Mouse (Mus musculus): ENCODE results near the gene Wipi1. TPM values are rescaled to one million over a fixed set of nuclear protein-coding genes. Genes with fewer than 3 reads are reported as not detected.

The Wipi1 gene
- polyA plus RNA-seq, 1 experiment from 2014 or later, result 35.5 TPM

- H3K27me3 ChIP-seq, result no peaks in the 10 kb centered on the region
- peaks cover 35% of the 10 kb centered on the region for H3K4me1 ChIP-seq
- 0 out of 2 replicates have a peak overlapping the region, but pooled peaks have one; percentile 84 for H3K27ac ChIP-seq
- no peaks in the 10 kb centered on the region for H3K9me3 ChIP-seq (replicated peaks)
- no peaks in the 10 kb centered on the region for H3K36me3 ChIP-seq
- H3K4me2 ChIP-seq, result no peak overlapping the region; the same call in 1 of the 2 replicates
- no peak overlapping the region for H3K9ac ChIP-seq
- ATAC-seq (replicated peaks; ENCODE audit: low FRiP score), result 0 out of 2 replicates have a peak, but pooled peaks have one; percentile 12
- no peak overlapping the region for H3K4me3 ChIP-seq (replicated peaks)
- 39% methylated on average over 16 of the region's 16 CpGs for WGBS
These were observed 65.3 kb downstream of the Wipi1 start for GRCm38 (mm10) chr11:109546305-109547001.

- Histone ChIP-seq H3K4me2 (peak overlapping the region; percentile 40; the same call in 1 of the 2 replicates), H3K9me3 (replicated peaks) (no peaks in the 10 kb centered on the region), H3K9ac (no peak overlapping the region), H3K27me3 (no peaks in the 10 kb centered on the region), H3K4me1 (peaks cover 35% of the 10 kb centered on the region), H3K4me3 (replicated peaks) (no peak overlapping the region), H3K27ac (peak overlapping the region; percentile 84), H3K36me3 (no peaks in the 10 kb centered on the region)
- WGBS, result 21% methylated on average over 12 of the region's 12 CpGs
- ATAC-seq (replicated peaks; ENCODE audit: low FRiP score), result peak; percentile 77
These were observed 66.0 kb downstream of the Wipi1 start for GRCm38 (mm10) chr11:109545700-109546143.

GRCm38 (mm10) chr11:109545265-109545664 lies 66.5 kb downstream of the Wipi1 start:
- Histone ChIP-seq H3K9me3 (replicated peaks) (no peaks in the 10 kb centered on the region), H3K4me2 (peak overlapping the region; percentile 40; the same call in 1 of the 2 replicates), H3K9ac (no peak overlapping the region), H3K4me1 (peaks cover 35% of the 10 kb centered on the region), H3K4me3 (replicated peaks) (no peak overlapping the region), H3K36me3 (no peaks in the 10 kb centered on the region), H3K27ac (peak overlapping the region; percentile 84), H3K27me3 (no peaks in the 10 kb centered on the region)
- ATAC-seq (replicated peaks; ENCODE audit: low FRiP score), result peak; percentile 59
- 31% methylated on average over 7 of the region's 7 CpGs for WGBS

GRCm38 (mm10) chr11:109544432-109544831 lies 67.3 kb downstream of the Wipi1 start:
- H3K4me2 ChIP-seq, result no peak overlapping the region
- no peak overlapping the region for H3K9ac ChIP-seq
- no peaks in the 10 kb centered on the region for H3K36me3 ChIP-seq
- no peak for ATAC-seq (replicated peaks; ENCODE audit: low FRiP score)
- H3K4me1 ChIP-seq, result peaks cover 36% of the 10 kb centered on the region
- H3K27me3 ChIP-seq, result no peaks in the 10 kb centered on the region
- H3K27ac ChIP-seq, result 0 out of 2 replicates have a peak overlapping the region, but pooled peaks have one; percentile 13
- H3K4me3 ChIP-seq (replicated peaks), result no peak overlapping the region
- H3K9me3 ChIP-seq (replicated peaks), result no peaks in the 10 kb centered on the region
- 35% methylated on average over 7 of the region's 7 CpGs for whole genome bisulfite sequencing

GRCm38 (mm10) chr11:109543466-109543865 lies 68.3 kb downstream of the Wipi1 start:
- 62% methylated on average over 9 of the region's 9 CpGs for WGBS
- H3K27me3 ChIP-seq, result no peaks in the 10 kb centered on the region
- H3K36me3 ChIP-seq, result no peaks in the 10 kb centered on the region
- peaks cover 45% of the 10 kb centered on the region for H3K4me1 ChIP-seq
- H3K4me2 ChIP-seq, result no peak overlapping the region
- H3K9me3 ChIP-seq (replicated peaks), result no peaks in the 10 kb centered on the region
- no peak overlapping the region for H3K9ac ChIP-seq
- H3K4me3 ChIP-seq (replicated peaks), result no peak overlapping the region
- no peak overlapping the region for H3K27ac ChIP-seq
- no peak for ATAC-seq (replicated peaks; ENCODE audit: low FRiP score)

- Histone ChIP-seq H3K27ac (no peak overlapping the region), H3K36me3 (no peaks in the 10 kb centered on the region), H3K9ac (no peak overlapping the region), H3K4me3 (replicated peaks) (no peak overlapping the region), H3K4me1 (peaks cover 23% of the 10 kb centered on the region), H3K9me3 (replicated peaks) (no peaks in the 10 kb centered on the region), H3K27me3 (no peaks in the 10 kb centered on the region), H3K4me2 (no peak overlapping the region)
- 39% methylated on average over 6 of the region's 6 CpGs for WGBS
- no peak for ATAC-seq (replicated peaks; ENCODE audit: low FRiP score)
These were observed 72.5 kb downstream of the Wipi1 start for GRCm38 (mm10) chr11:109539290-109539689.

GRCm38 (mm10) chr11:109536939-109537338 lies 74.8 kb downstream of the Wipi1 start:
- peaks cover 15% of the 10 kb centered on the region for H3K4me1 ChIP-seq
- no peaks in the 10 kb centered on the region for H3K27me3 ChIP-seq
- H3K4me2 ChIP-seq, result no peak overlapping the region
- 38% methylated on average over 5 of the region's 5 CpGs for WGBS
- no peak overlapping the region for H3K4me3 ChIP-seq (replicated peaks)
- H3K9ac ChIP-seq, result no peak overlapping the region
- H3K9me3 ChIP-seq (replicated peaks), result no peaks in the 10 kb centered on the region
- no peak for ATAC-seq (replicated peaks; ENCODE audit: low FRiP score)
- H3K27ac ChIP-seq, result no peak overlapping the region
- no peaks in the 10 kb centered on the region for H3K36me3 ChIP-seq

- Histone ChIP-seq H3K4me3 (replicated peaks) (no peak overlapping the region), H3K27me3 (no peaks in the 10 kb centered on the region), H3K27ac (no peak overlapping the region), H3K9ac (no peak overlapping the region), H3K4me1 (peaks cover 15% of the 10 kb centered on the region), H3K36me3 (no peaks in the 10 kb centered on the region), H3K9me3 (replicated peaks) (no peaks in the 10 kb centered on the region), H3K4me2 (no peak overlapping the region)
- 91% methylated on average over 6 of the region's 6 CpGs for WGBS
- no peak for ATAC-seq (replicated peaks; ENCODE audit: low FRiP score)
These were observed 75.8 kb downstream of the Wipi1 start for GRCm38 (mm10) chr11:109535966-109536365.

- WGBS, result 72% methylated on average over 4 of the region's 4 CpGs
- H3K9me3 ChIP-seq (replicated peaks), result no peaks in the 10 kb centered on the region
- no peak overlapping the region for H3K9ac ChIP-seq
- H3K4me1 ChIP-seq, result no peaks in the 10 kb centered on the region; the same call in 1 of the 2 replicates
- no peak overlapping the region for H3K4me2 ChIP-seq
- no peak overlapping the region for H3K27ac ChIP-seq
- H3K4me3 ChIP-seq (replicated peaks), result no peak overlapping the region
- H3K36me3 ChIP-seq, result no peaks in the 10 kb centered on the region
- no peaks in the 10 kb centered on the region for H3K27me3 ChIP-seq
- ATAC-seq (replicated peaks; ENCODE audit: low FRiP score), result no peak
These were observed 81.7 kb downstream of the Wipi1 start for GRCm38 (mm10) chr11:109530030-109530429.

GRCm38 (mm10) chr11:109525571-109525970 lies 86.2 kb downstream of the Wipi1 start:
- ATAC-seq (replicated peaks; ENCODE audit: low FRiP score), result no peak
- no peaks in the 10 kb centered on the region for H3K9me3 ChIP-seq (replicated peaks)
- no peak overlapping the region for H3K27ac ChIP-seq
- H3K4me3 ChIP-seq (replicated peaks), result no peak overlapping the region
- no peaks in the 10 kb centered on the region; the same call in 1 of the 2 replicates for H3K4me1 ChIP-seq
- WGBS, result 88% methylated on average over 4 of the region's 4 CpGs
- H3K36me3 ChIP-seq, result no peaks in the 10 kb centered on the region
- H3K4me2 ChIP-seq, result no peak overlapping the region
- H3K27me3 ChIP-seq, result no peaks in the 10 kb centered on the region
- no peak overlapping the region for H3K9ac ChIP-seq

GRCm38 (mm10) chr11:109524869-109525268 lies 86.9 kb downstream of the Wipi1 start:
- Histone ChIP-seq H3K4me3 (replicated peaks) (no peak overlapping the region), H3K27ac (no peak overlapping the region), H3K27me3 (no peaks in the 10 kb centered on the region), H3K36me3 (no peaks in the 10 kb centered on the region), H3K4me1 (no peaks in the 10 kb centered on the region; the same call in 1 of the 2 replicates), H3K9ac (no peak overlapping the region), H3K9me3 (replicated peaks) (no peaks in the 10 kb centered on the region), H3K4me2 (no peak overlapping the region)
- no peak for ATAC-seq (replicated peaks; ENCODE audit: low FRiP score)
- WGBS, result 59% methylated on average over 5 of the region's 5 CpGs

Measured in kidney, embryonic 15.5 days (tissue).